Mouse (Mus musculus) spleen, adult 2 months (tissue): ENCODE measurements around the gene Rpl24. TPM values are rescaled to one million over a fixed set of nuclear protein-coding genes. Genes with fewer than 3 reads are reported as not detected.
A peak's percentile ranks its signal among the peaks of the same experiment; 100 is the strongest.
"Not testable (repeated sequence)": the region's sequence is repeated elsewhere in the genome, so short reads cannot be mapped to it uniquely, and the experiment has no call there.

Experiments
- DNase-seq, 2 experiments: peaks; one replicate each; pipeline versions ENCODE4 v3.0.0 to v3.0.0-alpha.2; 2012 to 2021; ENCODE audit warnings: low spot score in 2 of 2, low read depth in 1 of 2
- H3K27ac ChIP-seq: fragments of 200-500 bp; 2 replicates; pipeline ENCODE4 v1.5.1; 2012; ENCODE audit warnings: low read length, inconsistent platforms; ENCODE audit not compliant: insufficient read depth
- H3K27me3 ChIP-seq: fragments of 200-500 bp; 2 replicates; pipeline ENCODE4 v1.6.1; 2012; ENCODE audit warnings: mild to moderate bottlenecking, moderate library complexity, low read length, inconsistent platforms; ENCODE audit not compliant: control insufficient read depth, insufficient read depth
- H3K36me3 ChIP-seq: fragments of 200-500 bp; 2 replicates; pipeline ENCODE4 v1.6.1; 2012; ENCODE audit warnings: mild to moderate bottlenecking, low read length, inconsistent platforms; ENCODE audit not compliant: control insufficient read depth, insufficient read depth
- H3K4me1 ChIP-seq: fragments of 200-500 bp; 2 replicates; pipeline ENCODE4 v1.6.1; 2011; ENCODE audit warnings: inconsistent platforms; ENCODE audit not compliant: control insufficient read depth, insufficient read depth, insufficient read length
- H3K4me3 ChIP-seq: fragments of 200-500 bp; 2 replicates; pipeline ENCODE4 v1.5.1; 2011; ENCODE audit warnings: mild to moderate bottlenecking, inconsistent platforms; ENCODE audit not compliant: insufficient read depth, insufficient read length; ENCODE audit errors: extremely low read depth
- CTCF ChIP-seq: fragments of 200-500 bp; IDR thresholded peaks from 2 replicates; pipeline ENCODE4 v1.5.1; 2011; ENCODE audit warnings: mild to moderate bottlenecking, inconsistent platforms; ENCODE audit not compliant: insufficient read depth, insufficient read length, insufficient replicate concordance; ENCODE audit errors: extremely low read depth
- POLR2A ChIP-seq: fragments of 200-500 bp; IDR thresholded peaks from 2 replicates; pipeline ENCODE4 v1.6.1; 2011; ENCODE audit warnings: low read depth, low read length, inconsistent platforms
- WGBS: fragments of 180-500 bp; shearing (Covaris S2); methylation state at CpG from one replicate; pipeline ENCODE4 v1.1.7; 2018; 5-methylcytosine and 5-hydroxymethylcytosine counted together
- polyA plus RNA-seq: library from polyadenylated mRNA; depleted of rRNA; stranded (reverse); fragments of >200 nt; gene quantifications from 2 replicates; pipeline ENCODE4 v1.2.3, GENCODE M21; 2012

Gene Rpl24
- polyA plus RNA-seq, 1 experiment: 76.2 TPM

DNA sequence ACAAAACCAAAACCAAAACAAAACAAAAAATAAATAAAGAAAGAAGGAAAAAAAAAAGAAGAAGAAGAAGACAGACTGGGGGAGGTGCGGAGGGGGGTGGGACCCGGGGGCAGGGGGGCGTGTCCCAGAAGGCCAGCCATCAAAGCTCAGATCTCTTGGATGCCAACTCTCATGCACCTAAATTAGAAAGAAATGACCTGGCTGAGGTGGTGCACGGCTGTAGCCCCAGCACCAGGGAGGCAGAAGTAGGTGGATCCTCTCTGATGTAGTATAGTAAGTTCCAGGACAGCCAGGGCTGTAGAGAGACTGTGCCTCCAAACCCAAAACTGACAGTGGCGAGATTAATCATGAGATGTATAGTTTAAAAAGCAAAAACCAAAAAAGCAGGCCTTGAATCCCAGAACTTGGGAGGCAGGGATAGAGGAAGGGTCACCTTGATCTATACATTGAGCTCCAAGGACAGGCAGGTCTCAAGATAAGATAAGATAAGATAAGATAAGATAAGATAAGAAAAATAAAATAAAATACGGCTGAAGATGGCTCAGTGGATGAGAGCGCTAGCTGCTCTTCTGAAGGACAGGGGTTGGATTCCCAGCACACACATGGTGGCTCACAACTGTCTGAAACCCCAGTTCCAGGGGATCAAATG lies 14.3 kb upstream of the Rpl24 start:
- TF ChIP-seq CTCF: no peak
- no peak for TF ChIP-seq POLR2A
- Histone ChIP-seq H3K4me3 (no peak overlapping the region), H3K27ac (peak overlapping the region; percentile 75; the same call in 1 of the 2 replicates), H3K36me3 (no peaks in the 10 kb centered on the region), H3K4me1 (peaks cover 10% of the 10 kb centered on the region; the same call in 1 of the 2 replicates), H3K27me3 (no peaks in the 10 kb centered on the region)
- WGBS: 53% methylated on average over 7 of the region's 7 CpGs
- no peak for DNase-seq

DNA sequence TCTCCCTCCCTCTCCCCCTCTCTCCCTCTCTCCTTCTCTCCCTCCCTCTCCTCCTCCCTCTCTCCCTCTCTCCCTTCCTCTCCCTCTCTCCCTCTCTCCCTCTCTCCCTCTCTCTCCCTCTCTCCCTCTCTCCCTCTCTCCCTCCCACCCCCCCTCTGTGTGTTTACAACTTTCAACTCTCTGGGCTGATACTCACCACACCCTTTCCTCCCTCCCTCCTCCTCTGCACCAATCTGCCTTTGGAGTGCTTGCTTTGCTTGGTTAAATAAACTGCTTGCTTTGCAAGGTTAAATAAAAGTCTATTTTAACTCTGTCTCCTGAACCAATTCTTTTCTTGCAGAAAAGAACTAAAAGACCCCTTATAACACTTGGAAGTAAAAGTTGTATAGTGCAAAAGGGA lies 13.3 kb upstream of the Rpl24 start:
- TF ChIP-seq POLR2A: no peak
- TF ChIP-seq CTCF: no peak
- no peaks in the 10 kb centered on the region for H3K36me3 ChIP-seq
- peaks cover 8% of the 10 kb centered on the region; the same call in 1 of the 2 replicates for H3K4me1 ChIP-seq
- H3K27me3 ChIP-seq: no peaks in the 10 kb centered on the region
- peak in 1 of 2 experiments; percentile 37 for DNase-seq
- H3K4me3 ChIP-seq: no peak overlapping the region
- peak overlapping the region; percentile 72 for H3K27ac ChIP-seq

DNA sequence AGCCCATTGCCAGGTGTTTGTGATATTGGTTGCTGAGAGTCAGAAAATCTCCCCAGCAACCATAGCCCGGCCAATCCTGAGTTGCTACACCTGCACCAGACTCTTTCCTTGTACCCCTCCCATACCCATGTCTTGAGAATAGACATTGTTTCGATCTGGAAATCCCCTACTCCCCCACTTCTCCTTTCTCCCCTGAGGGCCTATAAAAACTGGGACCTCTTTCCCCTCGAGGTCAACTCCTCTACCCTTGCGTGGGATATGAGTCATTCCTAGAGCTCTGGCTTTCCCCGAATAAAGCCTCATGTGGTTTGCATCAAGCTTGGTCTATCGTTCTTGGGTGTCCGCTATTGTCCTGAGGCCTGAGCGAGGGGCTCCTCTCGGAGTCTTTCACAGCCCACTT lies 11.9 kb upstream of the Rpl24 start:
- not testable (repeated sequence) for H3K4me1 ChIP-seq, DNase-seq, H3K27ac ChIP-seq, H3K4me3 ChIP-seq, H3K36me3 ChIP-seq, H3K27me3 ChIP-seq
- WGBS: 73% methylated on average over 9 of the region's 9 CpGs

DNA sequence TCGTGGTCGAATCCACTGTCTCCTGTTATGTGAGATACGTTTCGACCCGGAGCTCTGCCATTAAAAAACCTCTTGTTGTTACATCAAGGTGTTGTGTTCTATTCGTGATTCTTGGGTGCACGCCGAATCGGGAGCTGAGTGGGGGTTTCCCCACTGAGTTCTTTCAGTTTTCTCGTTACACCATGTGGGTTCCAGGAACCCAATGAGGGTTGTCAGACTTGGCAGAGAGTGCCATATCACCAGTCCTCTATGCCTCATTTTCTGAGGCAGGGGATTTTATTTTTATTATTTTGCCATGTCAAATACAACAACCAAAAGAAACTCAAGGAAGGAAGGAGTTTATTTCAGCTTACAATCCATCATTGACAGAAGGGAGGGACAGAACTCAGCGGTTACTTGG lies 3.0 kb upstream of the Rpl24 start:
- not testable (repeated sequence) for H3K4me1 ChIP-seq, H3K36me3 ChIP-seq, H3K4me3 ChIP-seq, H3K27me3 ChIP-seq, H3K27ac ChIP-seq, DNase-seq
- 83% methylated on average over 6 of the region's 11 CpGs for WGBS

- WGBS: 67% methylated on average over 4 of the region's 4 CpGs
Measured at GRCm38 (mm10) chr16:55964126-55964949, 1.7 kb upstream of the Rpl24 start.

DNA sequence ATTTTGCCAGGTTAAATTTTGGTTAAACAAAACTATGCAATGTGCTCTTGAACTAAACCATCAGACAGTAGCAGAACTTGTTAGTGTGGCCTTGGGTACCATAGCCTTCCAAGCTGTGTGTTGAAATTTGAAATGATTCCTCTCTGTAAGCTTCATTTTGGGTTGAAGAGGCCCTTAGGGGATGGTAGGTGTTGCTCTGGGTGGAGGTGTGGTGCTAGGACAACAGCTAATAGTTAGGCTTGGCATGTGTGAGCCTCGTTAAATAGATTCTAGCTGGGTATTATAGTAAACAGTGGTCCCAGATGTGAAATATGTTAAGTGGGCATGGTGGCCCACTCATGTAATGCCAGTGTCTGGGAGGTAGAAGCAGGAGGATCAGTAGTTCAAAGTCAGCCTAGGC lies 1.1 kb downstream of the Rpl24 start:
- Histone ChIP-seq H3K27me3 (no peaks in the 10 kb centered on the region), H3K27ac (no peak overlapping the region), H3K4me3 (peak overlapping the region; percentile 99; the same call in 1 of the 2 replicates), H3K4me1 (no peaks in the 10 kb centered on the region), H3K36me3 (peaks cover 21% of the 10 kb centered on the region)
- TF ChIP-seq POLR2A: no peak
- no peak for TF ChIP-seq CTCF
- DNase-seq: no peak
- 21% methylated on average over 1 of the region's 1 CpGs for WGBS

More at GRCm38 (mm10) chr16:55964126-55964949, 1.7 kb upstream of the Rpl24 start:
- H3K27ac ChIP-seq: no peak overlapping the region
- H3K4me1 ChIP-seq: no peaks in the 10 kb centered on the region
- peaks cover 4% of the 10 kb centered on the region; the same call in 1 of the 2 replicates for H3K36me3 ChIP-seq
- H3K27me3 ChIP-seq: no peaks in the 10 kb centered on the region
- peak; percentile 31; the same call in 1 of the 2 replicates for TF ChIP-seq CTCF
- no peak for TF ChIP-seq POLR2A
- DNase-seq: peak; percentile 35 to 42
- H3K4me3 ChIP-seq: no peak overlapping the region

- DNase-seq: peak; percentile 31 to 51
Measured at GRCm38 (mm10) chr16:55969147-55969546, 3.1 kb downstream of the Rpl24 start.

More at GRCm38 (mm10) chr16:55969147-55969546, 3.1 kb downstream of the Rpl24 start:
- no peak overlapping the region for H3K4me3 ChIP-seq
- TF ChIP-seq POLR2A: no peak
- TF ChIP-seq CTCF: peak; percentile 47; the same call in 1 of the 2 replicates
- 74% methylated on average over 3 of the region's 3 CpGs for WGBS
- H3K4me1 ChIP-seq: 0 out of 2 replicates have a peak, but pooled peaks cover 2% of the 10 kb centered on the region
- H3K27ac ChIP-seq: no peak overlapping the region
- H3K36me3 ChIP-seq: peaks cover 21% of the 10 kb centered on the region
- H3K27me3 ChIP-seq: no peaks in the 10 kb centered on the region
